Mouse (Mus musculus) bone marrow, adult 2 months (tissue): ENCODE measurements around the gene Ctnna2.

Experiments used
- CTCF ChIP-seq: fragments of 200-500 bp; IDR thresholded peaks from 2 replicates; pipeline ENCODE4 v1.5.1; 2011; ENCODE audit warnings: low read length, control low read depth; ENCODE audit not compliant: control insufficient read depth, insufficient read depth
- POLR2A ChIP-seq: fragments of 200-500 bp; IDR thresholded peaks from 2 replicates; pipeline ENCODE4 v1.6.1; 2011; ENCODE audit warnings: low read depth, mild to moderate bottlenecking, control low read depth, low read length, borderline replicate concordance; ENCODE audit not compliant: control insufficient read depth

DNA sequence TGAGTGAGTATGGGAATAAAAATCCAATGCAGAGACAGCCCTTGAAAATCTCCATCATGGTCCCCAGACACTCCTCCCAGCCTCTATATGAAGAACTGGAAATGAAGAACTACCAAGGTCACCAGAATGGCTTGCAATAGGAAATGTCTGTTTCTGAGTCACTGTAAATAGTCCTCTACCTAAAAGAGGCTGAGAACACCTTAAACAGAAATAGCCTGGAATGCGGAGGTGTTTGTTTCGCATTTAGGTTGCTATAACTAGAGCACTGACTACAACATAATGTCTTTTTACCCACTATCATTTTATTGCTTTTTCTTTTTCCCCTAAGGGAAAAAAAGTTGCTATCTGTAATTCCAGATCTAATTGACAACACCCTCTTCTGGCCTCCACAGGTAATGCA, 106.3 kb downstream of the Ctnna2 start:
- TF ChIP-seq CTCF (no peak), POLR2A (no peak)
